Mouse (Mus musculus): ENCODE results near the gene Pth. TPM values are rescaled to one million over a fixed set of nuclear protein-coding genes. Genes with fewer than 3 reads are reported as not detected.

Gene Pth
- total and polyA plus RNA-seq, 3 experiments = not detected

- no peak overlapping the region for H3K4me3 ChIP-seq (replicated peaks in 1 of 3; ENCODE audit: low read depth in 2 of 3, low read length in 2 of 3, poor library complexity in 1 of 3)
- peaks cover 6 to 9% of the 10 kb centered on the region in 2 experiments for H3K4me1 ChIP-seq (ENCODE audit: control insufficient read depth in 1 of 2, insufficient read depth in 2 of 2)
- TF ChIP-seq MYC (IDR thresholded peaks at IDR 0.05; ENCODE audit: low read depth, low read length) (no peak), RCOR1 (conservative IDR thresholded peaks at IDR 0.05; ENCODE audit: low read depth, low read length) (no peak), JUND (conservative IDR thresholded peaks at IDR 0.05; ENCODE audit: low read depth, low read length) (no peak), MAX (IDR thresholded peaks at IDR 0.05; ENCODE audit: low read length) (no peak), GABPA (IDR thresholded peaks at IDR 0.05; ENCODE audit: insufficient replicate concordance, low read depth, low read length) (no peak), MXI1 (IDR thresholded peaks at IDR 0.05; ENCODE audit: low read depth, low read length) (no peak), ELF1 (IDR thresholded peaks at IDR 0.05; ENCODE audit: low read depth, low read length) (no peak), UBTF (IDR thresholded peaks at IDR 0.05; ENCODE audit: low read depth, low read length) (no peak)
- no peaks in the 10 kb centered on the region for H3K36me3 ChIP-seq (replicated peaks in 1 of 2; ENCODE audit: control insufficient read depth in 1 of 2, insufficient read depth in 1 of 2, low read length in 1 of 2)
- no peak overlapping the region for H3K9ac ChIP-seq (ENCODE audit: insufficient read depth, low read depth)
- no peaks in the 10 kb centered on the region for H3K9me3 ChIP-seq (replicated peaks; ENCODE audit: low read length)
- peak; percentile 29 for DNase-seq (ENCODE audit: extremely low read depth)
- in situ Hi-C loops (cut with MboI; ENCODE audit: low pct_ligation_motif_present, low pct_unique_long_range_greater_than_20kb, low sequenced_read_pairs) = no loop called here
- H3K27me3 ChIP-seq (replicated peaks) = no peaks in the 10 kb centered on the region
- H3K27ac ChIP-seq (ENCODE audit: insufficient read depth, low read depth) = no peak overlapping the region
- dilution Hi-C loops (cut with MboI; ENCODE audit: extremely low pct_ligation_motif_present, extremely low pct_unique_long_range_greater_than_20kb, low sequenced_read_pairs) = no loop called here
- H3K4me2 ChIP-seq (ENCODE audit: insufficient read depth, low read depth, poor library complexity, severe bottlenecking) = no peak overlapping the region
- no peaks in the 10 kb centered on the region for H3K79me2 ChIP-seq (replicated peaks; ENCODE audit: control insufficient read depth, extremely low read depth, insufficient read depth, poor library complexity, severe bottlenecking)
Observed at GRCm38 (mm10) chr7:113419070-113419782, 30.9 kb upstream of the Pth start.

- in situ Hi-C loops (cut with MboI; ENCODE audit: low pct_ligation_motif_present, low pct_unique_long_range_greater_than_20kb, low sequenced_read_pairs) (no loop called here), dilution Hi-C loops (cut with MboI; ENCODE audit: extremely low pct_ligation_motif_present, extremely low pct_unique_long_range_greater_than_20kb, low sequenced_read_pairs) (no loop called here)
- Histone ChIP-seq H3K27me3 (replicated peaks) (no peaks in the 10 kb centered on the region), H3K9me3 (replicated peaks; ENCODE audit: low read length) (no peaks in the 10 kb centered on the region), H3K27ac (ENCODE audit: insufficient read depth, low read depth) (no peak overlapping the region), H3K4me3 (replicated peaks in 1 of 3; ENCODE audit: low read depth in 2 of 3, low read length in 2 of 3, poor library complexity in 1 of 3) (no peak overlapping the region), H3K79me2 (replicated peaks; ENCODE audit: control insufficient read depth, extremely low read depth, insufficient read depth, poor library complexity, severe bottlenecking) (no peaks in the 10 kb centered on the region), H3K4me1 (ENCODE audit: control insufficient read depth in 1 of 2, insufficient read depth in 2 of 2) (peaks cover 6 to 9% of the 10 kb centered on the region in 2 experiments), H3K4me2 (ENCODE audit: insufficient read depth, low read depth, poor library complexity, severe bottlenecking) (no peak overlapping the region), H3K9ac (ENCODE audit: insufficient read depth, low read depth) (no peak overlapping the region), H3K36me3 (replicated peaks in 1 of 2; ENCODE audit: control insufficient read depth in 1 of 2, insufficient read depth in 1 of 2, low read length in 1 of 2) (no peaks in the 10 kb centered on the region)
- TF ChIP-seq GABPA (IDR thresholded peaks at IDR 0.05; ENCODE audit: insufficient replicate concordance, low read depth, low read length) = no peak
- TF ChIP-seq ZNF384 (IDR thresholded peaks at IDR 0.05; ENCODE audit: low read depth, low read length) = no peak
- TF ChIP-seq ZC3H11A (IDR thresholded peaks at IDR 0.05; ENCODE audit: low read depth, low read length) = no peak
- no peak for TF ChIP-seq RCOR1 (conservative IDR thresholded peaks at IDR 0.05; ENCODE audit: low read depth, low read length)
- no peak for TF ChIP-seq RAD21 (IDR thresholded peaks at IDR 0.05; ENCODE audit: low read depth, low read length)
- TF ChIP-seq POLR2A (IDR thresholded peaks at IDR 0.05; ENCODE audit: low read depth, low read length) = peak; percentile 35; the same call in 1 of the 2 replicates
- no peak for TF ChIP-seq TBP (conservative IDR thresholded peaks at IDR 0.05; ENCODE audit: low read depth, low read length)
- DNase-seq (ENCODE audit: extremely low read depth) = peak; percentile 12
Observed at GRCm38 (mm10) chr7:113416536-113416935, 28.2 kb upstream of the Pth start.
